Mouse (Mus musculus): ENCODE measurements around the gene Wnk4. TPM values are rescaled to one million over a fixed set of nuclear protein-coding genes. Genes with fewer than 3 reads are reported as not detected.

The Wnk4 gene
- 3.4 and 3.6 TPM in 2 replicates for total RNA-seq (2021)
- long read RNA-seq, experiment 1, partial matches to known transcripts: 1 of 1 reads
- long read RNA-seq, experiment 1, other reads (novel, unspliced or antisense): 0 of 1 reads
- long read RNA-seq, experiment 2: 0 reads

DNA sequence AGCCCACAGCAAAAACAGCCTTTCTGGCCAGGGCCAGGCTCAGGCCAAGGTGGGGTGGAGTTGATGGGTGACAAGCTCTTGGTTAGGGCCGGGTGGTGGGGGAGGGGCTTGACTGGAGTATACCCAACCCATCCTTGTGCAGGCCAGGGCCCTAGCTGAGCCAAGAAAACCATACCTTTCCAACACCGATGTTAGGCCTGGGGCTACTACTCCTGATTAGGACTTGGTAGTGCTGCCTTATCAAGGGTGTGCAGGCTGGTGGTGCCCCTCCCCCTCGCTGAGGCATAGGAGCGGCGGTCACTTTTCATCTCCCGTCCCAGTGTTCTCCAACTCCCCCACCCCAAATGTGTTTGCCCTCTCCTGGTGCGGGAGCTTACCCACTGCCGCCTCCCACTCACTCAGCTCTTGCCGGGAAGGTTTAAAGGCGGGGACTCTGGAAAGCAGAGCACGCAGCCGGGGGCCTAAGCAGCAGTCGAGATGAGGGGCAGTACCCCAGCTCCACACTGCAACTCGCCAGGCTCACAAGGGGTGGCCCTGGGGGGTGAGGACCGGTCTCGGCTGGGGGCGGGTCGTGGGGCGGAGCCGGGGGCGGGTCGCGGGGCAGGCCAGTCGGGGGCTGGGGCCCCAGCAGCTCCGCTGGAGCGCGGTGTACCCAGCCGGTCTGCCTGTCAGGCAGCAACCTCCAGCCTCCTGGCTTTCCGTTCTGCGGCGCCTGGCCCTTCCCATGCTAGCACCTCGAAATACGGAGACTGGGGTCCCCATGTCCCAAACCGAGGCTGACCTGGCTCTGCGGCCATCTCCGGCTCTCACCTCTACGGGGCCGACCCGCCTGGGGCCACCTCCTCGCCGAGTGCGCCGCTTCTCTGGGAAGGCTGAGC is at the start of gene Wnk4:
Wnk4 (plus strand) TSS at position 620 of the 878 bp plus-strand sequence.
- DNase-seq: peak; percentile 80

DNA sequence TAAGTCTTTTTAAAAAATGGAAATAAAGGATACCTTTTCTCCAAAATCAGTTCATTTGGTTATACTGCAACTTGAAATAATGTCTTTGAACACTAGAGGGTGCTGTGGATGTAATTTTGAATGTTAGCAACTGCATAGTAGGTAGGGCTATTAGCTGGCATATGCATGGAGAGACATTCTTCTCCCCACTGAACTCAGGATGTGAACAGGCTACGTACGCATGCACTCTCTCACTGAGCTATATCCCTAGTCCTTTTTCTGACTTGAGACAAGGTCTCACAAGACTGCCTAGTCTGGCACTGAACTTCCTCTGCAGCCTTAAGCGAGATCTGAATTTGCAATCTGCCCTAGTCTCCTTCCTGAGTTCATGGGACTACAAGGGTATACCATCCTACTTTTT is 48.4 kb upstream of the Wnk4 start:
- peak; percentile 21 for DNase-seq

DNA sequence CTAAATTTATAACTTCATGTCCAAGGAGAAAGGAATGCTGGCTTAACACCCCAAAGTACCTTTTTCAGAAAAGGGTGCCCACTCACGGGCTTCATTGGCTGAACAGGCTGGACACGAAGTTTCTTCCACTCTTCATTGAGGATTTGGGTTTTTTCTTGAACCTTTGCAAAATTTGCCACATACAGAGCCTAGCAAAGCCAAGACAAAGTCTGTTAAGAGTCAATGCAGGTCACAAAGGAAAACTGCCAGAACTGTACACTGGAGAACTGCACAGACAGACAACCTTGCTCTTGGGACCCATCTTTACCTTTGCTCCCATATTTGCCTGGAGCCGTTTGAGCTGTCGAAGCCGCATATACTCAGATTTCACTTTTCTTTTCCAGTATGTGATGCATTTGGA is 43.4 kb upstream of the Wnk4 start:
- no peak for DNase-seq

DNA sequence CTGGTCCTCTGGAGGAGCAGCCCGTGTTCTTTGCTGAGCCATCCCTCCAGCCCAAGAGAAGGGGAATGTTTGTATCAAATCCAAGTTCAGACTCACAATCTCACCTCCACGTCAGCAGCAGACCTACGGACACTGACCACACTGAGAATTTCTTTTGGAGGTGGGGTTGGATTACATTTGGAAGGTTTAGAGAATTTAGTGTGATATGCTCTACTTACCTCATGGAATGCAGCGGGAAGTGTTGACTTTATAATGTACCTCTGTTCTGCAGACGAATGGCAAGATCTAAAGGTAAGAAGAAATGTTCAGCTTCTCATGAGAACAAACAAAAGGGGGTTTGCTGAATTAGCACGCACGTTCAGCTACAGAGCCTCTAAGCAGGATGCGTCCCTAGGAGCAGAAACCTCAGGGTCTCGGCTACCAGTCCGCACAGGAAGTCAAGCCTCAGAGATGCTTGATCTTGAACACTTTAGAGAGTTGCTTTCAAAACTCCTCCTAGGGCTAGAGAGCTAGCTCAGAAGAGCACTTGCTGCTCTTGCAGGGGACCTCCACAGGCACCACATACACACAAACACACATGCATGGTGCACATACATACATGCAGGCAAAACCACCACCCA is 41.8 kb upstream of the Wnk4 start:
- DNase-seq: no peak

DNA sequence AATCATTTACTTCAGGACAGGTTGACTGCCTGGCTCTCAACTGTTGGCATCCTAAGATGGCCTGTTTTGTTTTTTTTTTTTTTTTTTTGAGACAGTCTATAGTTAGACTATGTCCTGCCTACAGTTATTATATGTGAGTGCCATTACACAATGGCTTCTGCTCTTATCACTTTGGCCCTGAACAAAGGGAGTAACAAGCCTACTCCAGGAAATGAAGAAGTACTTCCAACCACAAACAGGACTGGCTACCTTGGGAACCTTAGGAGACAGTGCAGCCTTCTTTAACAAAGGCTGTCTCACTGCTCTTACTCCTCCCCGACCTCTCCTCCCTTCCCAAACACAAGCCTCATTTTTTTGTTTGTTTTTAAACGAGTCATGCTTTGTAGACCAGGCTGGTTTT is 39.5 kb upstream of the Wnk4 start:
- DNase-seq: no peak

DNA sequence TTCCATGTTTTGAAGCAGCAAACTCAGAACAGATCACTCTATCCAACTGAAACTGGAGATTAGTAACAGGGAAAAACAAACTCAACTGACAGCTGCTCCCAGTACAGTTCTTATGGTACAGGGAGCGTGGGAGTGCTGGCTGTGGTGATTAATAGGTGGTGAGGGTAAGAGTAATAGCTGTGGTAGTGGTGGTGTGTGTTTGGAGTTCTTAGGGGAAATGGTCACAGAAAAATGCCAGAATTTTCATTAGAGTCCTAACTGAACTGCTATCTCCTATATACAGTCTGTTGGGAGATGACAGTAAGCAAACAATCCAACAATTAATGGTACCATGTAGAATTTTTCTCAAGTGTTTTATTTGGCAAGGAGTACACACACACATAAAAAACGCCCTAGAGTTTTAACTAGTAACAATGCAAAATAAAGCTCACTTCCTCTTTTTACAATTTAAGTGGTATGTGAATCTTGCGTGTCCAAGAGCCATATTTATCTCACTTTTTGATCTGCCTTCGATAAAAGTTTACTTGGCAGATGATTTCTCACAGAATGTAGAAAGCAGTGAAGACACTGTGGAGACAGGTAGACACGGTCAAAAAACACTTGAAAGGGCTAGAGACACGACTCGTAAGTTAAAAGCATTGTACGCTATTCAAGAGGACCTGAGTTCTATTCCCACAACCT is 38.9 kb upstream of the Wnk4 start:
- DNase-seq: no peak

DNA sequence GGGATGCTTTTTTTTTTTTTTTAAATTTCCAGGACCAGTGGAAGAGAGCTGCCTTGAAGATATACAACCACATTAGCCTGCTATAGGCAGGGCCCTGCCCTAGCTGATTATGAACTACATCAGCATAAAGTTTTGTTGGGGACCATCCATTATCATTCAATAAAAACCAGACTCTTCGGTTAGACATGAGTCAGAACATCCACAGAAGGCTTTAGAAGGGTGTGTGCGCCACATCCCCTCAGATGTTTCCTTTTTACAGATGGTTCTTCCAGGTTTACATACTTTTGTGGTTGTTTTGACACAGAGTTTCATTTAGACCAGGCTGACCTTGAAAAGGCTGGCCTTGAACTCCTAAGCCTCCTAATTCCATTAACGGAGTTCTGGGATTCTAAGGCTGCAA is 36.0 kb upstream of the Wnk4 start:
- no peak for DNase-seq

DNA sequence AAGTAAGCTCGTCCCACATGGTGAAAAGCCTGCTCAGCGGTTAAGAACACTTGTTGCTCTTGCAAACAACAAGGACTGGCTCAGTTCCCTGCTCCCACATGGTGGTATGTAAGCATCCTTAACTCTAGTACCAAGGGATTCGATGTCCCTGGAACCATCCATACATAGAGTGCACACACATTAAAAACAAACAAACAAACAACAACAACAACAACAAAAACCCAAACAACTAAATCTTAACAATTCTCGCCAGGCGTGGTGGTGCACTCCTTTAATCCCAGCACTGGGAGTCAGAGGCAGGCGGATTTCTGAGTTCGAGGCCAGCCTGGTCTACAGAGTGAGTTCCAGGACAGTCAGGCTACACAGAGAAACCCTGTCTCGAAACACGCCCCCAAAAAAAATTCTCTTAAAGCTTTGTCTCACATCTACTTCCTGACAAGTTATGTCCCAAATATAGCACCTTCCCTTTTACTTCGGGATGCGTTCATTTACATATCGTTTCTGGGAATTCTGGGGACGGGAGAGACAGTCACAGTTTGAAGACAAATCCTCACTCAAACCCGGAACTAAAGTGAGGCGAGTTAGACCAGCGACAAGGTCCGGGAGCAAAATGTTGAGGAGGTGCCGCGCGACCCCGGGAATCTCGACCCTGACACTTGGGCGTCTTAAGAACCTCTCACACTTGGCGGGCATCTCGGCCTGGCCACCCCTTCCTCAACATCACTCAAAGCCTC is 34.9 kb upstream of the Wnk4 start:
- no peak for DNase-seq

DNA sequence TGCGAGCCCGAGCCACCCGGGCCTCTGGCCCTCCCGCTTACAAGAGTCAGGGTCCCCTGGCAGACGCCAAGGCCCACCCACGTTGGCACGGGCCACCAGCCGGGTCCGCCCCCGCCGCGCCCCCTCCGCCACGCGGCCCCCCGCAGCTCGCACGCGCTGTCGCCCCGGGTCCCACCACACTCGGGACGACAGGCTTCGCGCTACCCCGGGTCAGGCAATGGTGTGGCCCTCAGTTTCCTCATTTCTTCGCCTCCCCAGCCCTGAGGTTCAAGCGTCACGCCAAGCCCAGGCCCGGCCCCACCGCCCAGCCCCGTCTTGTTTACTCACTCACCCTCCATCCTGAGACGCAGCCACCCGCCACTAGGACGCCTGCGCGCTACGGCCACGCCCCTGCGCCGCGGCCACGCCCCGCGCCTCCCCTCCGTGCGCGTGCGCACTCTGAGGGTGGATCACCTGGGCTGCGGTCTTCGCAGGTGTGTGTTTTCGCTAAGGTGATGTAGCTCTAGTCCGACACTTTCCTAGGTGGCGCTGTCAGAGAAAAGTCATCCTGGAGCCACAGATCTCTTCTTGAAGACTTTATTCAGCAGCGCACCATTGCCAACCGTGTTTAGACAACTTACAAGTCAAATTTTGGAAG is 34.2 kb upstream of the Wnk4 start, which contains the start of gene Ezh1:
Ezh1 (minus strand) TSS at position 399 of the 637 bp plus-strand sequence.
- DNase-seq: peak; percentile 93

DNA sequence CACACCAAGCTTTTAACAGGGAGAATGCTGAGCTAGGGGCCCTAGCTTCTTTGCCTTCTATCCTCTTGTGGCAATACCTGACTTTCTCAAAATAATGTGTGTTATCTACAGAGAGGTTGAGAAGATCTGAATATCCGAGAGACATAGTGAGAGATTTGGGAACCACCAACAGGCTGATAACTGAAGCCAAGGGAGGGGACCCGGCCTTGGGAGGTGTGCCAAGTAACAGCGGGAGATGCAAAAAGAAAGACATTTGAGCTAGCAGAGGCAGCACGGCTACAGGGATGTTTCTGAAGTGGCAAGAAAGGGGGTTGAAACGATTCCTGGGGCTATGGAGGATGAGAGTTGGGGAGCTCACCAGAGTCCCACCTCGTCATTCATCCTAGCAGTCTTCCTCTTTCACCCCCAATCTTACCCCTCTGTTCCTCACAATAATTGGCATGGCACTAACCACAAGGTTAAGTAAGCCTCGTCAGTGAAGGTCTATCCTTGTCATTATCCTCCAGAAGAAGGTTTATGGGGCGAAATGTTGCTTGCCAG is 30.9 kb upstream of the Wnk4 start:
- DNase-seq: peak; percentile 81

DNA sequence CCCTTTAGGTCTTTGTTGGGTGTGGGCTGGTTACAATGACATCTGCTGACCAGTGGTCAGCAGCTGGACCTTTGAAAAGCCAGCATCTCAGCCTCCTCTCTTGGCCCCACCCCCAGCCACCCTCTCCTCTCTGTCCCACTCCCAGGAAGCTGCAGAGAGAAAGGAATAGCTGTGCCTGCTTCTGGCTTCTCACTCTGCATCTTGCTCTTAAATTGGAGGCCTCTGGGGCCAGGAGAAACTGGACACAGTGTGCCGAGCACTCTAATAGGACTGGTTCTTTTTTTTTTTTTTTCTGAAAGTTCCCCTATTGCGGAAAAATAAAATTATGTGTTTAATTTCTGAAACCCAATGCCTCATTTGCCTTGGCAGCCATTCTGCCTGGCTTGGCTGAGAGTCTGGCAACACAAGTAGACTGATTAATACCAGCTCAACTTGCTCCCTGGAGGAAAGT is 30.3 kb upstream of the Wnk4 start:
- DNase-seq: peak; percentile 49

DNA sequence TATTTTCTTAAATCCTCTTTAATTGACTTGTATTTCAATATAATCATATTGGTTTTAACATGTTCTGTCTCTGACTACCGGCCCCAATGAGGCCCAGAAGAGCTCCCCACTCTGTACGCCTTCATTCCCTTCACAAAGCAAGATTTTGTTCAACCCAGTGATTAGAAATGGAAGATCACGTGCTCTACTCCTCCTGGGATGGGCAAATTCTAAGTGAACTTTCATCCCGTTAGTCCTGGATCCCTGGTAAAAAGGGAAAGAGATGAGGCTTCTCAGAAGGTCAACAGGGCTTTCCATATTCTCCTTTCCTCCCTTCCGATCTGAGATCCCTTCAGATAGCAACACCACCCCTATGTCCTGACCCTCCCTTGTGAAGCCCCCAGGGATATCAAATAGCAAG is 29.8 kb upstream of the Wnk4 start:
- peak; percentile 8 for DNase-seq

DNA sequence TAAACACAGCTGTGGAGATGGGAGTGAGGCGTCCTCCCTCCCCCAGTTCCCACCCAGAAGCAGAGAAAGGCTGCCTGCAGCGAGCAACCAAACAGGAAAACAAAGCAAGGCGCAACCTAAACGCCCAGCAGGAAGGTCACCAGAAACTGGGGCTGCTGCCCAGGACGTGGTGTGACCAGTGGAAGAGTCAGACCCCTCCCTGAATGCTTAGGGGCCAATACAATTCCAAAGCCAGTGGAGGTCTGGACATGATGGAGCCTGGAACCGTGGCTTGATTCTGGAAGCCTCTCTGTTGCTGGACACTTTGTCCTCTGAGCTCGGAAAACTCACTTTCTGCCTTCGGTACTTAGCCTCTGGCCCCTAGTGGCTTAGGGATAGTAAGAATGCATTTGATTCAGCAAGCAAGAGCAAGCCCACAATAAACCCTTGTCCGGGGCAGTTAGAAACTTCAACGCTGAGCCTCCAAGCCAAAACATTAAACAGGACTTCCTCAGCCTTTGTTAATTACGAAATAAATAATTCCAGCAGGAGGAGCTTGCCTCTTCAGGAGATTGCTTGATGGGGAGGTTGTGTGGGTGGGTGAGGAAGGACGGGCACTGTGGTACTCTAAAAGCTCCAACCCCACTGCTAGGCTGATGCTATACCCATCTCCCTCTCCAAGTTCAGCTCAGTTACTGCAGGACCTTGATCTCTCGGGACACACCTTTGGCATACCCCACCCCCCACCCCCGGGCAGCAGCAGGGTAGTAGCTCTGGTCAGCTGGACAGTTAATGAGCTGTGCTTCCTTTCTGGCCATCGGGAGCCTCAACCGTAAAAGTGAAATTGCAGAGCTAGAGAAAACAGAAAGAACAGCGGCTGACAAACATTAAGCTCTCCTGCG is 29.1 kb upstream of the Wnk4 start:
- DNase-seq: peak; percentile 71

DNA sequence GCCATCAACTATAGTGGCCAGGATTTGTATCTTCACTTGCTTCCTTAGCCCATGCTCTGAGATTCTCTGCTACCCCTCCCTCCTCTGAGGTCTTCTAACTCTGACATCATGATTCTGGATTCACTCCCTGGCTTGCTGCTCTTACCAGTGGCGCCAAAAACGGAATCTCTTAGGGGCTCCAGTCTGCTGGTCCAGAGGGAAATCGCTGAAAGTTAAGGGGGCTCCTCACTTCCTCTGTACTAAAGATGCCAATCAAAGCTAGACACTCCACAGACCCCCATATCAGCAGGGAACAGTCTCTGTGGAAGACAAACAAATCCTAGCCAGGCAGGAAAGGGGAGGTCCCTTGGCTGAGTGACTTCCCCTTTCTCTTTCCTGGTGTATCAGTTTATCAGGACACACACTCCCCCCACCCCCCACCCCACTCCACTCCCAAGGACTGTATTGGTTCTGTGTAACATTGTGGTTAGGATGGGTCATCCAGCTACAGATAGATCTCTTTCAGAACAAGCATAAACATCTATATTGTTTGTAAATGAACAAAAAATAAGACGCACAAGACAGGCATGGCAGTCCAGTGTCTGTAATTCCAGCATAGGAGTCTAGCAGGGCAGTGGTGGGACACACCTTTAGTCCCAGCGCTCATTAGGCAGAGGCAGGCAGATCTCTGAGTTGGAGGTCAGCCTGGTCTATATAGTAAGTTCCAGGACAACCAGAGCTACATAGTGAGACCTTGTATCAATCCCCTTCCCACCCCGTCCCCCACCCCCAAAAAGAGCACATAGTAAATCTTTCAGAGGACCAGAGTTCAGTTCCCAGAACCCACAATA is 28.1 kb upstream of the Wnk4 start:
- DNase-seq: peak; percentile 28

DNA sequence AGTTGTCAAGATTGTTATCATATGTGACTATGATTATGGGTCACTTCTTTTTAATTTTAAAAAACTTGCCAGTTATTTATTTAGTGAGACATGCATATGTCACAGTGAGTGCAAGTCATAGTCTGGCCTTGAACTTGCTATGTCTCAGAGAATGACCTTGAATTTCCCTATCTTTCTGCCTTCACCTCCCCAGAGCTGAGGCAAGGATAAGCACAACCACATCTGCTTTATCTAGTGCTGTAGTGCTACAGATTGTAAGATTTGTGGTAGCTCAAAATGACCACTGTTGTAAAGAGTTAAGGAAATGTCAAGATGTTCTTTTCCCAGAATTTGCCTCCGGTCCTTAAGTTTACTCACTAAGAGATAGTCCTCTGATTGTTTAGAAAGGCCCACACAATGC is 27.1 kb upstream of the Wnk4 start:
- DNase-seq: no peak

DNA sequence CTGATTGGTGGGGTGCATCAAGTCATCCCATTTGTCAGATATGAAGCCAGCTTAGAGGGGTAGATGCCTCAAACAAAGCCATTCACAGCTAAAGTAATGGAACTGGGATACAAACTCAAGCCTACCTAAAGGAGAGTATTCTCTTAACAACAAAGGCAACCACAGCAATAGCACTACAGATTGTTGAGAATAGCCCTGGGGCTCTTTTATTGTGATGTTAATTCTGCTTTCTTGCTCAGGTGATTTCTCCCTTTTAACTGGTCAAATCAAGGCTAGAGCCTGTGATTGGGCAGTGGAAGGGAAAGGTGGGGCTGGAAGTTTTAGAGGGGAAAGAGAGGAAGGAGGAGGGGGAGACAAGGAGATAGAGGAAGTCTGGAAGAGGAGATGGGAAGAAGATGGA is 26.2 kb upstream of the Wnk4 start:
- DNase-seq: no peak

DNA sequence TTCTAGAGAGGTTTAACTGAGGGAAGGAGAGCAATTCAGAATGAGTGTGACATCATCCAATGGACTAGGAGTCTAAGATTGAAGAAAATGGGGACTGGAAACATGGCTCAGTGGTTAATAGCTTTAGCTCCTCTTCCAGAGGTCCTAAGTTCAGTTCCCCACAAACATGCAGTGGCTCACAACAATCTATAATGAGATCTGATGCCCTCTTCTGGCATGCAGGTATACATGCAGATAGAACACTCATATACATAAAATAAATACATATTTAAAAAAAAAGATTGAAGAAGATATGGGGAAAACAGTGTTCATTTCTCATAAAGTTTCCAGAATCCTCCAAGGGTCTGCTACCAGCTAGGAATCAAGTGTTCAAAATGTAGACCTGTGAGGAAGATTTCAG is 24.9 kb upstream of the Wnk4 start:
- no peak for DNase-seq

DNA sequence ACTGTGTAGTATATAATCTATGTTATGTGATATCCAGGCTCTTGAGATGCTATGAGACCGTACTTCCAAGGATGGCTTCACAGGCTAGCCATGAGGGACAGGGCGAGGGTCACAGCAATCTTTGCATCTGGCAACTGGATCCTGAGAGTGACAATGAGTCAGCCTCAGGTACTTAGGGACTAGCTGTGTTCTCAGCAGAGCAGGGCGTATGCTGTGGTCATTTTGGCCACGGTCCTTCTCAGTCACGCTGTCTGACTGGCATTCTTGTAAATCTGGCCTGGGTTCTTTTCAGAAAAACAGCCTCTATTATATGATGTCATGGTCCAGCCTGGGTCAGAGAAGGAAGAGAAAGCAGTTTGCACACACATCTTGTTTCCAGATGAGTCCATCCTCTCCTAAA is 23.6 kb upstream of the Wnk4 start:
- DNase-seq: no peak

DNA sequence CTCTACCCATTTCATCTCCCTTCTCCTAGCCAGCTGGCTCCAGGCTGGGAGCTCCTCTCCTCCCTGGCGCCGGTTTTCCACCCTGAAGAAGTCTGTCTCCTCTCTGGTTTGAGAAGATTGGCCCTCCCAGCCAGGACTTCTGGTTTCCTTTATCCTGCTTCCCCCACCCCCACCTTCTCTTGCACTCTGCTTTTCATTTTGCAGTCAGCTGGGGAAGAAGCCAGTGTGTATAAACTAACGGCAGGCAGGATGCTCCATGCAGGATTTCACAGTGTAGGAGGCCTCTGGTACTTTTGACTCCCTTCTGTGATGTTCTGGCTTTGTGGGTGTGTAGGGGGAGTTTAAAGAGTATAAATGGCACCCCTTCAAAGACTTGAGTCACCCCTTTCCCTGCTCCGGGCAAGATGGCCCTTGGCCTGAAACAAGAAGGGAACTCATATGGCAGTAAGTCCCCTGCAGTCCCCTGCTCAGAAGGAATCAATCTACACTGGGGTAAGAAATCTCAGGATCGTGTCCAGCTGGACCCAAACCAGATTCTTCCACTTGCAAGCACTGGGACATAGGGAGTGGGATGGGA is 22.2 kb upstream of the Wnk4 start:
- DNase-seq: no peak

Measured in adrenal gland, postnatal 14 days (tissue).